Mouse (Mus musculus) heart, postnatal 0 days (tissue): ENCODE data around the gene Chmp6. TPM values are rescaled to one million over a fixed set of nuclear protein-coding genes. Genes with fewer than 3 reads are reported as not detected.

ENCODE experiments used
- ATAC-seq: fragments of 200-750 bp; cut with Nextera tagmentation; 2 replicates; pipeline ENCODE4 v1.8.0; 2017; ENCODE audit warnings: low read depth, moderate number of reproducible peaks, moderate library complexity; ENCODE audit not compliant: insufficient read depth
- DNase-seq: peaks from one replicate; pipeline ENCODE4 v3.0.0-alpha.2; 2016; ENCODE audit warnings: low spot score
- H3K27ac ChIP-seq: fragments of 300-500 bp; sonication (generic); 2 replicates; pipeline ENCODE4 v1.5.1; 2014; ENCODE audit warnings: low read depth, mild to moderate bottlenecking
- H3K27me3 ChIP-seq: fragments of 300-500 bp; sonication (generic); 2 replicates; pipeline ENCODE4 v1.6.1; 2014; ENCODE audit warnings: low read length, mixed read lengths; ENCODE audit not compliant: control insufficient read depth, insufficient read depth
- H3K36me3 ChIP-seq: fragments of 300-500 bp; sonication (generic); replicated peaks from 2 replicates; pipeline ENCODE4 v1.6.1; 2014; ENCODE audit warnings: low read length, mixed read lengths; ENCODE audit not compliant: control insufficient read depth, insufficient read depth
- H3K4me1 ChIP-seq: fragments of 300-500 bp; sonication (generic); 2 replicates; pipeline ENCODE4 v1.6.1; 2014; ENCODE audit warnings: antibody characterized with exemption; ENCODE audit not compliant: control insufficient read depth, insufficient read depth
- H3K4me2 ChIP-seq: fragments of 300-500 bp; sonication (generic); 2 replicates; pipeline ENCODE4 v1.6.1; 2014; ENCODE audit warnings: low read depth, mild to moderate bottlenecking, low read length, moderate library complexity
- H3K4me3 ChIP-seq: fragments of 300-500 bp; sonication (generic); 2 replicates; pipeline ENCODE4 v1.5.1; 2014; ENCODE audit warnings: low read depth, low read length
- H3K9ac ChIP-seq: fragments of 300-500 bp; sonication (generic); replicated peaks from 2 replicates; pipeline ENCODE4 v1.6.1; 2014; ENCODE audit warnings: low read depth, low read length, mixed read lengths
- H3K9me3 ChIP-seq: fragments of 300-500 bp; sonication (generic); replicated peaks from 2 replicates; pipeline ENCODE4 v1.6.1; 2016; ENCODE audit warnings: low read length; ENCODE audit not compliant: control insufficient read depth
- CTCF ChIP-seq: IDR thresholded peaks from 2 replicates; pipeline ENCODE4 v1.5.1; 2016; ENCODE audit warnings: antibody characterized with exemption, control low read depth, low read depth
- EP300 ChIP-seq: IDR thresholded peaks from 2 replicates; pipeline ENCODE4 v1.6.1; 2016; ENCODE audit warnings: antibody characterized with exemption, low read depth
- WGBS: fragments of 180-500 bp; shearing (Covaris S2); extraction: QIAGEN DNeasy Blood & Tissue Kit; methylation state at CpG from one replicate; pipeline ENCODE4 v1.1.7; 2014; 5-methylcytosine and 5-hydroxymethylcytosine counted together
- polyA plus RNA-seq: library from polyadenylated mRNA; unstranded; fragments of >200 nt; fragmentation: Nextera tagmentation; extraction: Ambion mirVana; gene quantifications from 2 replicates; pipeline ENCODE4 v1.2.1, GENCODE M21; 2015
- total RNA-seq: library from RNA; depleted of rRNA; stranded (reverse); fragments of >200 nt; gene quantifications from 2 replicates; pipeline ENCODE4 v1.2.3, GENCODE M21; 2014; ENCODE audit warnings: low replicate concordance

Gene Chmp6
- total and polyA plus RNA-seq, 2 experiments from 2014 or later: 57.7 to 65.2 TPM

GRCm38 (mm10) chr11:119941794-119942193 lies 28.6 kb downstream of the Chmp6 start:
- Histone ChIP-seq H3K4me1 (0 out of 2 replicates have a peak, but pooled peaks cover 5% of the 10 kb centered on the region), H3K4me2 (peak overlapping the region; percentile 87), H3K9me3 (no peaks in the 10 kb centered on the region), H3K4me3 (peak overlapping the region; percentile 67), H3K27ac (no peak overlapping the region), H3K36me3 (no peaks in the 10 kb centered on the region), H3K27me3 (0 out of 2 replicates have a peak, but pooled peaks cover 4% of the 10 kb centered on the region), H3K9ac (peak overlapping the region; percentile 43; the same call in 1 of the 2 replicates)
- WGBS: 14% methylated on average over 8 of the region's 8 CpGs
- DNase-seq (no peak), ATAC-seq (no peak)
- TF ChIP-seq EP300 (no peak), CTCF (no peak)

GRCm38 (mm10) chr11:119942201-119942726 lies 29.0 kb downstream of the Chmp6 start:
- 0 out of 2 replicates have a peak, but pooled peaks cover 4% of the 10 kb centered on the region for H3K27me3 ChIP-seq
- peak overlapping the region; percentile 67 for H3K4me3 ChIP-seq
- peak overlapping the region; percentile 87 for H3K4me2 ChIP-seq
- H3K36me3 ChIP-seq: no peaks in the 10 kb centered on the region
- ATAC-seq: peak; percentile 34
- under 1% methylated on average over 42 of the region's 43 CpGs for WGBS
- H3K9me3 ChIP-seq: no peaks in the 10 kb centered on the region
- DNase-seq: no peak
- peak overlapping the region; percentile 33 for H3K27ac ChIP-seq
- H3K9ac ChIP-seq: peak overlapping the region; percentile 43; the same call in 1 of the 2 replicates
- TF ChIP-seq EP300 (no peak), CTCF (no peak)
- 0 out of 2 replicates have a peak, but pooled peaks cover 5% of the 10 kb centered on the region for H3K4me1 ChIP-seq

GRCm38 (mm10) chr11:119942727-119943427 lies 29.6 kb downstream of the Chmp6 start, which contains the start of gene Baiap2:
Gene Baiap2, plus strand, starts transcription at chr11:119942763.
- Histone ChIP-seq H3K9me3 (no peaks in the 10 kb centered on the region), H3K4me1 (peaks cover 6% of the 10 kb centered on the region; the same call in 1 of the 2 replicates), H3K36me3 (no peaks in the 10 kb centered on the region), H3K9ac (peak within 1 kb of the TSS; percentile 69), H3K27me3 (0 out of 2 replicates have a peak, but pooled peaks cover 4% of the 10 kb centered on the region), H3K4me2 (peak within 1 kb of the TSS; percentile 88), H3K27ac (peak within 1 kb of the TSS; percentile 33), H3K4me3 (peak within 1 kb of the TSS; percentile 67)
- under 1% methylated on average over 59 of the region's 79 CpGs for WGBS
- DNase-seq (peak; percentile 99), ATAC-seq (peak; percentile 97)
- TF ChIP-seq EP300 (peak; percentile 12; the same call in 1 of the 2 replicates), CTCF (peak; percentile 9; the same call in 1 of the 2 replicates)

DNA sequence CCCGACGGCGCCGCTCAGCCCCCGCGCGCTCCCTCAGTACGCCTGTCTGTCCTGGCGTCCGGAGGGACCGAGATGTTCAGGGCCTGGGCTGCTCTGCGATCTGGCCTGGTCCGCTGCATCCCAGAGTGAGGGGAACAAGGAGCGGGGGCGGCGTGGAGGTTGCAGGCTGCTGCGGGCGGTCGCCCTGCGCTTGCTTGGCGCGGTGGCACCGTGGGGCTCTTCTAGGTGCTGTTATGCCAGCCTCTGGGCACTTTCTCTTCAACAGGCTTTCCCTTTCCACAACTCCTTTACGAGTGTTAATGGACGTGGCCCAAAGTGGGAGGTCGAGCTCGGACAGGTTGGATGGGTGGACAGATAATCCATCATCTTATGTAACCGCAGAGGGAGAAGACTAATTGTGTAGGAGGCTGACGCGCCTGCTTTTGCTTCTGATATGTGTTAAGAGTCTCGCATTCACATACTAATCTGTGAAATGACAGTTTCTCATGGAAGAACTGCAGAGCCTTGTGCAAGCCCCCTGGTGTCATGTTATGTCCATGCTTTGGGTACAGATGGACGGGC lies 30.3 kb downstream of the Chmp6 start:
- peak overlapping the region; percentile 88 for H3K4me2 ChIP-seq
- TF ChIP-seq CTCF (0 out of 2 replicates have a peak, but pooled peaks have one; percentile 13), EP300 (no peak)
- H3K27ac ChIP-seq: peak overlapping the region; percentile 7; the same call in 1 of the 2 replicates
- peak overlapping the region; percentile 69 for H3K9ac ChIP-seq
- peaks cover 13% of the 10 kb centered on the region; the same call in 1 of the 2 replicates for H3K4me1 ChIP-seq
- 0 out of 2 replicates have a peak, but pooled peaks cover 4% of the 10 kb centered on the region for H3K27me3 ChIP-seq
- H3K4me3 ChIP-seq: peak overlapping the region; percentile 67
- H3K36me3 ChIP-seq: no peaks in the 10 kb centered on the region
- DNase-seq: no peak
- no peaks in the 10 kb centered on the region for H3K9me3 ChIP-seq
- 5% methylated on average over 30 of the region's 32 CpGs for WGBS
- peak; percentile 10 for ATAC-seq

- peaks cover 25% of the 10 kb centered on the region for H3K4me1 ChIP-seq
- no peaks in the 10 kb centered on the region for H3K36me3 ChIP-seq
- TF ChIP-seq EP300 (peak; percentile 17; the same call in 1 of the 2 replicates), CTCF (no peak)
- H3K4me2 ChIP-seq: peak overlapping the region; percentile 88
- H3K4me3 ChIP-seq: no peak overlapping the region; the same call in 1 of the 2 replicates
- no peak overlapping the region; the same call in 1 of the 2 replicates for H3K27ac ChIP-seq
- DNase-seq (peak; percentile 76), ATAC-seq (no peak)
- no peaks in the 10 kb centered on the region for H3K9me3 ChIP-seq
- H3K9ac ChIP-seq: no peak overlapping the region
- H3K27me3 ChIP-seq: no peaks in the 10 kb centered on the region
- 66% methylated on average over 7 of the region's 7 CpGs for WGBS
Observed at GRCm38 (mm10) chr11:119945343-119945742, 32.1 kb downstream of the Chmp6 start.
